Mouse (Mus musculus) CH12F3 (cell line): ENCODE measurements around the gene Prom1.
"Not testable (repeated sequence)": the region's sequence is repeated elsewhere in the genome, so short reads cannot be mapped to it uniquely, and the experiment has no call there.

Experiments used
- in situ Hi-C: fragments of 300-500 bp; cut with MboI; formaldehyde crosslinking; loops from 2 replicates; pipeline ENCODE4 v1.14.3; 2020; ENCODE audit warnings: low sequenced_read_pairs

Prom1 gene

GRCm38 (mm10) chr5:44101231-44102110, at the start of gene Prom1:
TSS of gene Prom1 (minus strand) at chr5:44102032.
- in situ Hi-C loops: no loop called here

GRCm38 (mm10) chr5:44147732-44148131, 45.9 kb upstream of the Prom1 start:
- in situ Hi-C loops: no loop called here

GRCm38 (mm10) chr5:44146437-44147332, 44.9 kb upstream of the Prom1 start:
- in situ Hi-C loops: no loop called here

GRCm38 (mm10) chr5:44143467-44144235, 41.8 kb upstream of the Prom1 start:
- in situ Hi-C loops: no loop called here

GRCm38 (mm10) chr5:44127487-44127886, 25.7 kb upstream of the Prom1 start:
- in situ Hi-C loops: no loop called here

- in situ Hi-C loops: not testable (repeated sequence)
Observed at GRCm38 (mm10) chr5:44126574-44126973, 24.7 kb upstream of the Prom1 start.

GRCm38 (mm10) chr5:44121390-44121789, 19.6 kb upstream of the Prom1 start:
- in situ Hi-C loops: no loop called here

- in situ Hi-C loops: no loop called here
Observed at GRCm38 (mm10) chr5:44113138-44113537, 11.3 kb upstream of the Prom1 start.

GRCm38 (mm10) chr5:44109121-44109520, 7.3 kb upstream of the Prom1 start:
- in situ Hi-C loops: no loop called here

- in situ Hi-C loops: no loop called here
Observed at GRCm38 (mm10) chr5:44108125-44108524, 6.3 kb upstream of the Prom1 start.

GRCm38 (mm10) chr5:44105192-44105591, 3.4 kb upstream of the Prom1 start:
- in situ Hi-C loops: no loop called here

GRCm38 (mm10) chr5:44104686-44105085, 2.9 kb upstream of the Prom1 start:
- in situ Hi-C loops: no loop called here

GRCm38 (mm10) chr5:44104120-44104519, 2.3 kb upstream of the Prom1 start:
- in situ Hi-C loops: no loop called here

GRCm38 (mm10) chr5:44103121-44103520, 1.3 kb upstream of the Prom1 start:
- in situ Hi-C loops: no loop called here

GRCm38 (mm10) chr5:44100544-44101230, 1.1 kb downstream of the Prom1 start:
- in situ Hi-C loops: no loop called here

- in situ Hi-C loops: no loop called here
Observed at GRCm38 (mm10) chr5:44100187-44100543, 1.7 kb downstream of the Prom1 start.

- in situ Hi-C loops: no loop called here
Observed at GRCm38 (mm10) chr5:44096996-44097395, 4.8 kb downstream of the Prom1 start.

GRCm38 (mm10) chr5:44096106-44096505, 5.7 kb downstream of the Prom1 start:
- in situ Hi-C loops: no loop called here

GRCm38 (mm10) chr5:44095697-44096096, 6.1 kb downstream of the Prom1 start:
- in situ Hi-C loops: no loop called here

GRCm38 (mm10) chr5:44087034-44087433, 14.8 kb downstream of the Prom1 start:
- in situ Hi-C loops: no loop called here
